8 mouse cellular contexts compared by ENCODE assay signal in the genomic region with DNA sequence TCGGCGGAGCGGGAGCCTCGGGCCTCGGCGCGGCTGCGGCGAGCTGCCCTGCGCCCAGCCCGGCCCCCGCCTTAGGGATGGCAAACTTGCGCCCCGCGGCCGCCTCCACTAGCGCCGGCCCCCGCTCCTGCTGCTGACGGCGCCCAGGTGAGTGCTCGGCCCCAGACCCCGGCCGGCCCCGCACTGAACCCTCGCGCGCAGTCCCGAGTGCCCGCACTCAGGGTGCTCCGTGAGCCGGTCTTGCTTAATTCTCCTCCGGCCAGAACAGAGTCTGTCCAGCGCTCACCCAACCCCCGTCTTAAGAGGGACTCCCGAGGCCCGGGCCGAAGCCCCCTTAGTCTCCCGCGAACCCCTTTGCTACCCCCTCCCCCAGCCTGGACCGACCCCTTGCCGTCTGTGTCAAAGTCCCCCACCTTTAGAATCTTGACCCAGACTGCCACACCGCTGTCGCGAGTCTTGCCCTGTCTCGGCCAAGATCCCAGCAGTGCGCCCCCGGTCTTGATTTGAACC. TPM values are rescaled to one million over a fixed set of nuclear protein-coding genes. Genes with fewer than 3 reads are reported as not detected.
DNase-seq lines count a peak whose midpoint lies in the region; ATAC-seq lines count a peak whose summit lies in the region.

No protein-coding gene starts in this region.

- H3K4me3 ChIP-seq in heart, embryonic 14.5 days (ENCODE audit: control insufficient read depth in 1 of 2, insufficient read depth in 1 of 2, low read depth in 1 of 2, low read length in 2 of 2): peak overlapping the region; percentile 61 to 67
- H3K4me3 ChIP-seq in forebrain, embryonic 14.5 days (ENCODE audit: low read depth, low read length): peak overlapping the region; percentile 72
- H3K4me3 ChIP-seq in liver, embryonic 13.5 days (replicated peaks): peak overlapping the region; percentile 53

- intact Hi-C loops in heart, postnatal 14 days (cut with DNase I): no loop called here

- H3K4me1 ChIP-seq in heart, embryonic 14.5 days (ENCODE audit: control insufficient read depth in 2 of 2, insufficient read depth in 2 of 2, low read length in 2 of 2): peaks cover 15 to 23% of the 10 kb centered on the region in 2 experiments; a peak in 2 of 4 replicates
- peaks cover 58% of the 10 kb centered on the region for H3K4me1 ChIP-seq in forebrain, embryonic 14.5 days (ENCODE audit: control insufficient read depth, insufficient read depth, low read length)
- peaks cover 17% of the 10 kb centered on the region for H3K4me1 ChIP-seq in liver, embryonic 13.5 days (replicated peaks)

- H3K9ac ChIP-seq in heart, embryonic 14.5 days (ENCODE audit: low read length): peak overlapping the region; percentile 75
- H3K9ac ChIP-seq in forebrain, embryonic 14.5 days (ENCODE audit: low read length): peak overlapping the region; percentile 87
- H3K9ac ChIP-seq in liver, embryonic 13.5 days: 0 out of 2 replicates have a peak overlapping the region, but pooled peaks have one; percentile 36

- H3K36me3 ChIP-seq in heart, embryonic 14.5 days (ENCODE audit: control insufficient read depth, insufficient read depth, low read length): no peaks in the 10 kb centered on the region
- H3K36me3 ChIP-seq in forebrain, embryonic 14.5 days (ENCODE audit: control insufficient read depth, insufficient read depth, low read length): no peaks in the 10 kb centered on the region
- no peaks in the 10 kb centered on the region for H3K36me3 ChIP-seq in liver, embryonic 13.5 days

- 1% methylated on average over 48 of the region's 48 CpGs for WGBS in heart, embryonic 14.5 days
- under 1% methylated on average over 48 of the region's 48 CpGs for WGBS in forebrain, embryonic 14.5 days
- WGBS in liver, embryonic 13.5 days (ENCODE audit: insufficient replicate concordance): 1% methylated on average over 38 of the region's 48 CpGs

- DNase-seq in heart, postnatal 14 days: no peak
- DNase-seq in MN1 (ENCODE audit: low spot score): peak; percentile 23
- no peak for DNase-seq in forebrain, embryonic 14.5 days (ENCODE audit: low spot score)
- DNase-seq in liver, embryonic 13.5 days: no peak
- no peak for DNase-seq in retina, embryonic 14.5 days (ENCODE audit: low spot score)
- no peak for DNase-seq in right cerebral cortex, postnatal 14 days

- H3K27me3 ChIP-seq in heart, embryonic 14.5 days (ENCODE audit: control insufficient read depth, insufficient read depth, low read length): peaks cover 66% of the 10 kb centered on the region
- peaks cover 7% of the 10 kb centered on the region; the same call in 1 of the 2 replicates for H3K27me3 ChIP-seq in forebrain, embryonic 14.5 days (replicated peaks; ENCODE audit: control insufficient read depth, insufficient read depth, low read length)
- peaks cover 99% of the 10 kb centered on the region for H3K27me3 ChIP-seq in liver, embryonic 13.5 days

- 0 out of 2 replicates have a peak, but pooled peaks have one; percentile 10 for ATAC-seq in heart, embryonic 14.5 days (ENCODE audit: insufficient number of reproducible peaks, insufficient read depth, low FRiP score, low read depth)
- ATAC-seq in forebrain, embryonic 14.5 days: no peak
- no peak for ATAC-seq in liver, embryonic 13.5 days (ENCODE audit: low read depth)
- ATAC-seq in monocyte, adult 5-6 weeks (replicated peaks; ENCODE audit: insufficient number of reproducible peaks, low FRiP score, low TSS enrichment, poor library complexity, severe bottlenecking): no peak

- H3K27ac ChIP-seq in heart, embryonic 14.5 days (replicated peaks in 1 of 2; ENCODE audit: control insufficient read depth in 1 of 2, insufficient read depth in 1 of 2, low read depth in 2 of 2, low read length in 2 of 2): 0 out of 4 replicates have a peak overlapping the region, but pooled peaks of 1 of the 2 experiments have one; percentile 14
- peak overlapping the region; percentile 84 for H3K27ac ChIP-seq in forebrain, embryonic 14.5 days (ENCODE audit: low read depth, low read length)
- no peak overlapping the region for H3K27ac ChIP-seq in liver, embryonic 13.5 days

- peak overlapping the region; percentile 97 for H3K4me2 ChIP-seq in heart, embryonic 14.5 days (ENCODE audit: low read length)
- H3K4me2 ChIP-seq in forebrain, embryonic 14.5 days (ENCODE audit: low read length): peak overlapping the region; percentile 84
- peak overlapping the region; percentile 64 for H3K4me2 ChIP-seq in liver, embryonic 13.5 days

- H3K9me3 ChIP-seq in heart, embryonic 14.5 days (ENCODE audit: control insufficient read depth, low read length): no peaks in the 10 kb centered on the region
- no peaks in the 10 kb centered on the region for H3K9me3 ChIP-seq in forebrain, embryonic 14.5 days (replicated peaks; ENCODE audit: control insufficient read depth, low read length)
- H3K9me3 ChIP-seq in liver, embryonic 13.5 days (replicated peaks): no peaks in the 10 kb centered on the region

RNA-seq across cellular contexts. Expression of a gene that starts 0.5 kb away (rescaled TPM):
- 1.7 and 2.6 TPM in 2 replicates for polyA plus RNA-seq in heart, embryonic 14.5 days (2014; fragmentation: Nextera tagmentation; extraction: Ambion mirVana)
- total RNA-seq in heart, postnatal 14 days (2021): 1 to 10 TPM; 2.2 to 2.3 TPM
- polyA plus RNA-seq in forebrain, embryonic 14.5 days (2014; fragmentation: Nextera tagmentation; extraction: Ambion mirVana): 6.6 and 12.3 TPM in 2 replicates
- 0.03 and 0.27 TPM in 2 replicates for polyA plus RNA-seq in liver, embryonic 13.5 days (2015; fragmentation: Nextera tagmentation; extraction: Ambion mirVana)
- total RNA-seq in monocyte, adult 5-6 weeks (2017): 2.0 to 2.3 TPM in 2 of 3 replicates, not detected in the other

RNA-seq across cellular contexts. Expression of a gene that starts 56.2 kb away (rescaled TPM):
- polyA plus RNA-seq in heart, embryonic 14.5 days (2014; fragmentation: Nextera tagmentation; extraction: Ambion mirVana): 0.24 and 0.47 TPM in 2 replicates
- not detected for total RNA-seq in heart, postnatal 14 days (2021)
- polyA plus RNA-seq in forebrain, embryonic 14.5 days (2014; fragmentation: Nextera tagmentation; extraction: Ambion mirVana): not detected in 2 replicates
- not detected in 2 replicates for polyA plus RNA-seq in liver, embryonic 13.5 days (2015; fragmentation: Nextera tagmentation; extraction: Ambion mirVana)
- total RNA-seq in monocyte, adult 5-6 weeks (2017): not detected in 3 replicates

Comparison
In these comparisons a context has a peak if more than half of its experiments do, and no peak if none do; other contexts are left out.
1. H3K9ac ChIP-seq: peak in every context shown above with its lines; median percentile 87 in forebrain, embryonic 14.5 days; 75 in heart, embryonic 14.5 days; 36 in liver, embryonic 13.5 days.